Mouse (Mus musculus): ENCODE results near the gene Gm20431. TPM values are rescaled to one million over a fixed set of nuclear protein-coding genes. Genes with fewer than 3 reads are reported as not detected.

Gm20431 gene
- polyA plus RNA-seq, 1 experiment from 2014 or later: 8.2 TPM

- no peak for ATAC-seq
- Histone ChIP-seq H3K27me3 (0 out of 2 replicates have a peak, but pooled peaks cover 11% of the 10 kb centered on the region), H3K9me3 (replicated peaks) (no peaks in the 10 kb centered on the region), H3K36me3 (ENCODE audit: poor library complexity, severe bottlenecking) (no peaks in the 10 kb centered on the region), H3K4me2 (no peak overlapping the region), H3K4me3 (no peak overlapping the region), H3K4me1 (no peaks in the 10 kb centered on the region), H3K27ac (no peak overlapping the region), H3K9ac (no peak overlapping the region)
- WGBS: 38% methylated on average over 9 of the region's 9 CpGs
Measured at GRCm38 (mm10) chr2:167586976-167587375, 74.3 kb downstream of the Gm20431 start.

- Histone ChIP-seq H3K4me1 (no peaks in the 10 kb centered on the region), H3K9ac (no peak overlapping the region), H3K4me3 (no peak overlapping the region), H3K27ac (no peak overlapping the region), H3K9me3 (replicated peaks) (no peaks in the 10 kb centered on the region), H3K27me3 (0 out of 2 replicates have a peak, but pooled peaks cover 11% of the 10 kb centered on the region), H3K36me3 (ENCODE audit: poor library complexity, severe bottlenecking) (no peaks in the 10 kb centered on the region), H3K4me2 (no peak overlapping the region)
- no peak for ATAC-seq
- WGBS: 34% methylated on average over 8 of the region's 8 CpGs
Measured at GRCm38 (mm10) chr2:167586041-167586440, 75.3 kb downstream of the Gm20431 start.

- no peak overlapping the region for H3K9ac ChIP-seq
- no peak overlapping the region for H3K4me3 ChIP-seq
- 0 out of 2 replicates have a peak, but pooled peaks cover 11% of the 10 kb centered on the region for H3K27me3 ChIP-seq
- no peak for ATAC-seq
- H3K4me2 ChIP-seq: no peak overlapping the region
- no peak overlapping the region for H3K27ac ChIP-seq
- WGBS: 90% methylated on average over 2 of the region's 2 CpGs
- H3K9me3 ChIP-seq (replicated peaks): no peaks in the 10 kb centered on the region
- no peaks in the 10 kb centered on the region for H3K36me3 ChIP-seq (ENCODE audit: poor library complexity, severe bottlenecking)
- no peaks in the 10 kb centered on the region for H3K4me1 ChIP-seq
Measured at GRCm38 (mm10) chr2:167585273-167585672, 76.0 kb downstream of the Gm20431 start.

DNA sequence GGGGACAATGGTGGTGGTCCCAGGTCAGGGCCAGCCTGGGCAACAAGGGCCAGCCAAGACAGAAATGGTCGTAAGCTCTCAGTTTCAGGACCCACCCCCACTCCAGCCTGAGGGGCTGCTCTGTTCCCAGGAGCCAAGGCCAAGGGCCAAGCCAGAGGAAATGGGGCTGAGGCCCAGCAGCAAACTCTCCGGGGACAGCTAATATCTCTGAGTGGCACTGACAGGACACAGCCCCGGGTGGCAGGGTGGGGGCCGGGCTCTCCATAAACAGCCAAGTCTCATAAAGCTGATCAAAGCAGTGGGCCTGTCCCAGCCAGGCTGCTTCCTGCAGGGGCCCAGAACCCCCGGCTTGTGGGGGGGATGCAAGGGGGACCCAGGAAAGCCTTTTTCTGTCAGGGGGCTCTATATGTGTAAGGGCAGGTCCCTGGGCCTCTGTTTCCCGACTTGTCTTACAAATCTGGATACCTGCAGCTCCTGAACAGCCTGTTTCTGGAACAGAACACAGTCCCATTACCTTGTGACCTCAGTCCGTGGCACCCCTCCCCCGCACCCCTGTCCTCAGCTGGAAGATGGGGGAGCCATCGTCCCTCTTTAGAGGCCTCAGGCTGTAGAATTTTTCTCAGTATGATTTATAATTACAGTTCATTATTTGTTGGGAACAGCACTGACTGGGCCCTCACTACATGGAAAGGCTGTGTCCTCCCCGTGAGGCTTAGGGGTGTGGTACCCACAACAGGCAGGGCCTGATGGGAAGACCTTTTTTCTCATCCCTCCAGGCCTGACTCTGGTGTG lies 77.9 kb downstream of the Gm20431 start:
- no peaks in the 10 kb centered on the region for H3K9me3 ChIP-seq (replicated peaks)
- no peaks in the 10 kb centered on the region for H3K36me3 ChIP-seq (ENCODE audit: poor library complexity, severe bottlenecking)
- H3K4me3 ChIP-seq: no peak overlapping the region
- no peak overlapping the region for H3K9ac ChIP-seq
- no peaks in the 10 kb centered on the region for H3K27me3 ChIP-seq
- no peaks in the 10 kb centered on the region; the same call in 1 of the 2 replicates for H3K4me1 ChIP-seq
- no peak for ATAC-seq
- H3K27ac ChIP-seq: no peak overlapping the region
- no peak overlapping the region for H3K4me2 ChIP-seq
- 57% methylated on average over 10 of the region's 10 CpGs for WGBS

- H3K9ac ChIP-seq: no peak overlapping the region
- 36% methylated on average over 5 of the region's 5 CpGs for WGBS
- H3K4me2 ChIP-seq: no peak overlapping the region
- no peaks in the 10 kb centered on the region; the same call in 1 of the 2 replicates for H3K4me1 ChIP-seq
- H3K4me3 ChIP-seq: no peak overlapping the region
- H3K27me3 ChIP-seq: no peaks in the 10 kb centered on the region
- no peak for ATAC-seq
- H3K27ac ChIP-seq: no peak overlapping the region
- H3K9me3 ChIP-seq (replicated peaks): no peaks in the 10 kb centered on the region
- H3K36me3 ChIP-seq (ENCODE audit: poor library complexity, severe bottlenecking): no peaks in the 10 kb centered on the region
Measured at GRCm38 (mm10) chr2:167578521-167578920, 82.8 kb downstream of the Gm20431 start.

DNA sequence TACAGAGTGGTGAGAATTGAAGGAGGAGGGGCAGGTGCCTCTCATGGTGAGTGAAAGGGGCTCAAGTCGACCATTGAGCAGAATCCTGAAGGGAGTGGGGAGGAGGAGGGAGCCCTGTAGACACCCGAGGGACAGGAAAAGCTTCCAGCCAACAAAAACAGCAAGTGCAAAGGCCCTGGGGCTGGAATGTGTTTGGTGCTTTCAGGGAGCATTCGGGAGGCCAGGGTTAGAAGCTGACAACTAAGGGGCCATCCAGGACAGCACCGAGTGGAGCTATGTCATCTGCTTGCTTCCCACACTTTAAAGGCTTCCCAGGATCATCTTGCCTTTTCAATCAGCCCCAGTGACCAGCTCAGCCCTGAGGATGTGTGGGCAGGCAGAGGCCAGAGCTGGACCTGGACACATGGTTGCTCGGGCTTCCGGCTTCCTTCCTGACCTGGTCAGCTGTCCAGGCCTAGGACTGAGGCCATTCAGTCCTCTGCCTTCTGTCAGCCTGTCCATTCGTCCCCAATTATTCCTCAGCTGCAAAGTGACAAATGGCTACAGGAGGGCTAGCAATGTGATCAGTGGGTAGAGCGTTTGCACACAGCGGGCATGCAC lies 84.0 kb downstream of the Gm20431 start:
- no peak overlapping the region for H3K4me2 ChIP-seq
- 71% methylated on average over 9 of the region's 9 CpGs for WGBS
- H3K4me3 ChIP-seq: no peak overlapping the region
- H3K36me3 ChIP-seq (ENCODE audit: poor library complexity, severe bottlenecking): no peaks in the 10 kb centered on the region
- no peak for ATAC-seq
- no peaks in the 10 kb centered on the region for H3K9me3 ChIP-seq (replicated peaks)
- no peak overlapping the region for H3K9ac ChIP-seq
- H3K27me3 ChIP-seq: no peaks in the 10 kb centered on the region
- no peak overlapping the region for H3K27ac ChIP-seq
- H3K4me1 ChIP-seq: no peaks in the 10 kb centered on the region; the same call in 1 of the 2 replicates

DNA sequence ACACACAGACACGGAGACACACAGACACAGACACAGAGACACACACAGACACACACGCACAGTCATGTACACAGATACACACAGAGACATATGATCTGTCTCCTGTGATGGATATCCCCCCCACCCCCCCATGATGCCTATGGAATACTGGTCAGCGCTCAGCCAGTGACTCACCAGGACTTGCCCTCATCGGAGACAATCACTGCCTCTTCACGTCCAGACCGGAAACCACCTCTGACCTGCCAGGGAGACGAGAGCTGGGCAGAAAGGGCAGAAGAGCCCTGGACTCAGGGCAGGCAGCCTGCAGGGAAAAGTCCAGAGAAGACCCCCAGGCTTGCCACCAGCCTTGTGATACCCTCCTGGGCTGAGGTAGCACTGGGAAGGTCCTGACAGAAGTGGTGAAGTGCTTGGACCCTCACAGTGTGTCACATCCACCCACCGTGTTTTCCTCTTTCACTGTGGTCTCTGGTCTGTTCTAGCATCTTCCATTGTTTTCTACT lies 85.1 kb downstream of the Gm20431 start:
- Histone ChIP-seq H3K4me3 (no peak overlapping the region), H3K36me3 (ENCODE audit: poor library complexity, severe bottlenecking) (no peaks in the 10 kb centered on the region), H3K9ac (no peak overlapping the region), H3K9me3 (replicated peaks) (no peaks in the 10 kb centered on the region), H3K4me2 (no peak overlapping the region), H3K4me1 (no peaks in the 10 kb centered on the region; the same call in 1 of the 2 replicates), H3K27ac (no peak overlapping the region), H3K27me3 (no peaks in the 10 kb centered on the region)
- WGBS: 85% methylated on average over 8 of the region's 8 CpGs
- ATAC-seq: no peak

- no peaks in the 10 kb centered on the region for H3K9me3 ChIP-seq (replicated peaks)
- H3K27me3 ChIP-seq: no peaks in the 10 kb centered on the region
- no peak overlapping the region for H3K9ac ChIP-seq
- no peak overlapping the region for H3K4me3 ChIP-seq
- no peaks in the 10 kb centered on the region for H3K36me3 ChIP-seq (ENCODE audit: poor library complexity, severe bottlenecking)
- H3K4me2 ChIP-seq: no peak overlapping the region
- H3K27ac ChIP-seq: no peak overlapping the region
- 86% methylated on average over 7 of the region's 7 CpGs for WGBS
- no peak for ATAC-seq
- no peaks in the 10 kb centered on the region; the same call in 1 of the 2 replicates for H3K4me1 ChIP-seq
Measured at GRCm38 (mm10) chr2:167575581-167575980, 85.7 kb downstream of the Gm20431 start.

- 65% methylated on average over 9 of the region's 9 CpGs for WGBS
- ATAC-seq: no peak
- no peak overlapping the region for H3K4me2 ChIP-seq
- H3K9ac ChIP-seq: no peak overlapping the region
- no peaks in the 10 kb centered on the region for H3K36me3 ChIP-seq (ENCODE audit: poor library complexity, severe bottlenecking)
- H3K9me3 ChIP-seq (replicated peaks): no peaks in the 10 kb centered on the region
- H3K4me3 ChIP-seq: no peak overlapping the region
- no peak overlapping the region for H3K27ac ChIP-seq
- no peaks in the 10 kb centered on the region for H3K27me3 ChIP-seq
- H3K4me1 ChIP-seq: no peaks in the 10 kb centered on the region; the same call in 1 of the 2 replicates
Measured at GRCm38 (mm10) chr2:167574814-167575213, 86.5 kb downstream of the Gm20431 start.

- no peaks in the 10 kb centered on the region for H3K27me3 ChIP-seq
- no peaks in the 10 kb centered on the region for H3K9me3 ChIP-seq (replicated peaks)
- no peak overlapping the region for H3K4me3 ChIP-seq
- H3K27ac ChIP-seq: no peak overlapping the region
- no peak for ATAC-seq
- no peaks in the 10 kb centered on the region for H3K36me3 ChIP-seq (ENCODE audit: poor library complexity, severe bottlenecking)
- WGBS: 91% methylated on average over 18 of the region's 18 CpGs
- no peaks in the 10 kb centered on the region for H3K4me1 ChIP-seq
- H3K4me2 ChIP-seq: no peak overlapping the region
- no peak overlapping the region for H3K9ac ChIP-seq
Measured at GRCm38 (mm10) chr2:167571442-167572220, 89.7 kb downstream of the Gm20431 start.

- Histone ChIP-seq H3K36me3 (ENCODE audit: poor library complexity, severe bottlenecking) (no peaks in the 10 kb centered on the region), H3K9me3 (replicated peaks) (no peaks in the 10 kb centered on the region), H3K4me3 (no peak overlapping the region), H3K4me1 (0 out of 2 replicates have a peak, but pooled peaks cover under 1% of the 10 kb centered on the region), H3K27ac (no peak overlapping the region), H3K4me2 (no peak overlapping the region), H3K27me3 (no peaks in the 10 kb centered on the region), H3K9ac (no peak overlapping the region)
- 94% methylated on average over 6 of the region's 6 CpGs for WGBS
- ATAC-seq: no peak
Measured at GRCm38 (mm10) chr2:167570815-167571214, 90.5 kb downstream of the Gm20431 start.

All from forebrain, embryonic 13.5 days (tissue).